Mouse (Mus musculus): ENCODE data around the gene Pmpca. TPM values are rescaled to one million over a fixed set of nuclear protein-coding genes. Genes with fewer than 3 reads are reported as not detected.
A peak's percentile ranks its signal among the peaks of the same experiment; 100 is the strongest.

Pmpca gene
- 103 and 111 TPM in 2 replicates for polyA plus RNA-seq (2015; fragmentation: Nextera tagmentation; extraction: Ambion mirVana)

- peak within 1 kb of the TSS; percentile 95 for H3K9ac ChIP-seq
- WGBS, result under 1% methylated on average over 56 of the region's 60 CpGs
- H3K27me3 ChIP-seq, result no peaks in the 10 kb centered on the region
- peak within 1 kb of the TSS; percentile 97 for H3K4me3 ChIP-seq
- H3K4me1 ChIP-seq (replicated peaks), result peaks cover 21% of the 10 kb centered on the region
- H3K27ac ChIP-seq, result peak within 1 kb of the TSS; percentile 70
- peak; percentile 86 for ATAC-seq (replicated peaks; ENCODE audit: insufficient number of reproducible peaks, insufficient read depth, low FRiP score, low read depth)
- no peaks in the 10 kb centered on the region for H3K9me3 ChIP-seq (replicated peaks)
- peak within 1 kb of the TSS; percentile 84 for H3K4me2 ChIP-seq
- peaks cover 71% of the 10 kb centered on the region for H3K36me3 ChIP-seq
Observed at GRCm38 (mm10) chr2:26389154-26389690, at the start of gene Pmpca, which contains the start of gene Entr1. Pmpca (plus strand) TSS chr2:26389339. Entr1 (minus strand) TSS chr2:26389316.

- peaks cover 25% of the 10 kb centered on the region for H3K36me3 ChIP-seq
Observed at GRCm38 (mm10) chr2:26341510-26341981, 47.6 kb upstream of the Pmpca start.

GRCm38 (mm10) chr2:26342044-26342443 is 47.1 kb upstream of the Pmpca start:
- Histone ChIP-seq H3K4me2 (peak overlapping the region; percentile 55), H3K4me1 (replicated peaks) (peaks cover 52% of the 10 kb centered on the region), H3K9ac (0 out of 2 replicates have a peak overlapping the region, but pooled peaks have one; percentile 32), H3K27ac (peak overlapping the region; percentile 96), H3K36me3 (peaks cover 30% of the 10 kb centered on the region), H3K9me3 (replicated peaks) (no peaks in the 10 kb centered on the region), H3K27me3 (no peaks in the 10 kb centered on the region), H3K4me3 (peak overlapping the region; percentile 10; the same call in 1 of the 2 replicates)
- WGBS, result 20% methylated on average over 10 of the region's 10 CpGs
- ATAC-seq (replicated peaks; ENCODE audit: insufficient number of reproducible peaks, insufficient read depth, low FRiP score, low read depth), result peak; percentile 66

More at GRCm38 (mm10) chr2:26341510-26341981, 47.6 kb upstream of the Pmpca start:
- Histone ChIP-seq H3K4me1 (replicated peaks) (peaks cover 52% of the 10 kb centered on the region), H3K9ac (peak overlapping the region; percentile 32), H3K4me2 (peak overlapping the region; percentile 55), H3K27ac (peak overlapping the region; percentile 96), H3K27me3 (no peaks in the 10 kb centered on the region), H3K9me3 (replicated peaks) (no peaks in the 10 kb centered on the region), H3K4me3 (peak overlapping the region; percentile 35; the same call in 1 of the 2 replicates)
- ATAC-seq (replicated peaks; ENCODE audit: insufficient number of reproducible peaks, insufficient read depth, low FRiP score, low read depth), result peak; percentile 37
- 26% methylated on average over 2 of the region's 2 CpGs for WGBS

GRCm38 (mm10) chr2:26342609-26343490 is 46.3 kb upstream of the Pmpca start:
- Histone ChIP-seq H3K9me3 (replicated peaks) (no peaks in the 10 kb centered on the region), H3K9ac (peak overlapping the region; percentile 26; the same call in 1 of the 2 replicates), H3K4me2 (peak overlapping the region; percentile 55), H3K27me3 (no peaks in the 10 kb centered on the region), H3K27ac (peak overlapping the region; percentile 96), H3K36me3 (peaks cover 35% of the 10 kb centered on the region), H3K4me1 (replicated peaks) (peaks cover 53% of the 10 kb centered on the region), H3K4me3 (no peak overlapping the region)
- WGBS, result 52% methylated on average over 11 of the region's 11 CpGs
- no peak; the same call in 1 of the 2 replicates for ATAC-seq (replicated peaks; ENCODE audit: insufficient number of reproducible peaks, insufficient read depth, low FRiP score, low read depth)

- H3K27ac ChIP-seq, result peak overlapping the region; percentile 23
- 48% methylated on average over 6 of the region's 6 CpGs for WGBS
- peaks cover 33% of the 10 kb centered on the region for H3K4me1 ChIP-seq (replicated peaks)
- H3K9me3 ChIP-seq (replicated peaks), result no peaks in the 10 kb centered on the region
- H3K4me3 ChIP-seq, result no peak overlapping the region
- no peaks in the 10 kb centered on the region for H3K27me3 ChIP-seq
- H3K4me2 ChIP-seq, result no peak overlapping the region
- H3K36me3 ChIP-seq, result peaks cover 42% of the 10 kb centered on the region
- no peak for ATAC-seq (replicated peaks; ENCODE audit: insufficient number of reproducible peaks, insufficient read depth, low FRiP score, low read depth)
- no peak overlapping the region for H3K9ac ChIP-seq
Observed at GRCm38 (mm10) chr2:26348241-26348640, 40.9 kb upstream of the Pmpca start.

GRCm38 (mm10) chr2:26351358-26352290 is 37.5 kb upstream of the Pmpca start, which contains the start of gene Dnlz:
Dnlz (minus strand) TSS chr2:26352110.
- 1% methylated on average over 62 of the region's 62 CpGs for WGBS
- Histone ChIP-seq H3K4me2 (peak within 1 kb of the TSS; percentile 98), H3K4me1 (replicated peaks) (peaks cover 31% of the 10 kb centered on the region), H3K4me3 (peak within 1 kb of the TSS; percentile 78), H3K36me3 (peaks cover 16% of the 10 kb centered on the region), H3K27me3 (no peaks in the 10 kb centered on the region), H3K9me3 (replicated peaks) (no peaks in the 10 kb centered on the region), H3K9ac (peak within 1 kb of the TSS; percentile 89), H3K27ac (peak within 1 kb of the TSS; percentile 77)
- peak; percentile 59 for ATAC-seq (replicated peaks; ENCODE audit: insufficient number of reproducible peaks, insufficient read depth, low FRiP score, low read depth)

- Histone ChIP-seq H3K27ac (peak overlapping the region; percentile 31; the same call in 1 of the 2 replicates), H3K4me3 (peak overlapping the region; percentile 78), H3K9me3 (replicated peaks) (no peaks in the 10 kb centered on the region), H3K4me2 (peak overlapping the region; percentile 98), H3K9ac (peak overlapping the region; percentile 82), H3K4me1 (replicated peaks) (peaks cover 31% of the 10 kb centered on the region), H3K27me3 (no peaks in the 10 kb centered on the region), H3K36me3 (peaks cover 8% of the 10 kb centered on the region)
- ATAC-seq (replicated peaks; ENCODE audit: insufficient number of reproducible peaks, insufficient read depth, low FRiP score, low read depth), result no peak
- WGBS, result 4% methylated on average over 36 of the region's 36 CpGs
Observed at GRCm38 (mm10) chr2:26352291-26352910, 36.7 kb upstream of the Pmpca start.

GRCm38 (mm10) chr2:26353066-26353980 is 35.8 kb upstream of the Pmpca start:
- peak overlapping the region; percentile 78 for H3K4me3 ChIP-seq

GRCm38 (mm10) chr2:26354401-26354800 is 34.7 kb upstream of the Pmpca start:
- Histone ChIP-seq H3K27me3 (no peaks in the 10 kb centered on the region), H3K27ac (no peak overlapping the region), H3K4me1 (replicated peaks) (peaks cover 22% of the 10 kb centered on the region), H3K9ac (no peak overlapping the region), H3K36me3 (no peaks in the 10 kb centered on the region), H3K9me3 (replicated peaks) (no peaks in the 10 kb centered on the region), H3K4me3 (no peak overlapping the region), H3K4me2 (no peak overlapping the region)
- 83% methylated on average over 4 of the region's 4 CpGs for WGBS
- no peak for ATAC-seq (replicated peaks; ENCODE audit: insufficient number of reproducible peaks, insufficient read depth, low FRiP score, low read depth)

More at GRCm38 (mm10) chr2:26353066-26353980, 35.8 kb upstream of the Pmpca start:
- ATAC-seq (replicated peaks; ENCODE audit: insufficient number of reproducible peaks, insufficient read depth, low FRiP score, low read depth), result no peak
- Histone ChIP-seq H3K27ac (no peak overlapping the region), H3K36me3 (peaks cover 7% of the 10 kb centered on the region), H3K4me1 (replicated peaks) (peaks cover 25% of the 10 kb centered on the region), H3K9me3 (replicated peaks) (no peaks in the 10 kb centered on the region), H3K4me2 (peak overlapping the region; percentile 98), H3K27me3 (no peaks in the 10 kb centered on the region), H3K9ac (no peak overlapping the region)
- WGBS, result 84% methylated on average over 11 of the region's 11 CpGs
